Mouse (Mus musculus) embryonic facial prominence, embryonic 14.5 days (tissue): ENCODE measurements around the gene 9230112D13Rik. TPM values are rescaled to one million over a fixed set of nuclear protein-coding genes. Genes with fewer than 3 reads are reported as not detected.
A peak's percentile ranks its signal among the peaks of the same experiment; 100 is the strongest.

Source experiments
- ATAC-seq: fragments of 200-750 bp; cut with Nextera tagmentation; 2 replicates; pipeline ENCODE4 v1.8.0; 2017; ENCODE audit warnings: low read depth, moderate number of reproducible peaks, moderate TSS enrichment
- DNase-seq: peaks from one replicate; pipeline ENCODE4 v3.0.0-alpha.2; 2015; ENCODE audit warnings: low spot score
- H3K27ac ChIP-seq: fragments of 300-500 bp; sonication (generic); replicated peaks from 2 replicates; pipeline ENCODE4 v1.5.1; 2014; ENCODE audit warnings: low read depth, mild to moderate bottlenecking, low read length, moderate library complexity
- H3K27me3 ChIP-seq: fragments of 300-500 bp; sonication (generic); replicated peaks from 2 replicates; pipeline ENCODE4 v1.6.1; 2014; ENCODE audit warnings: low read length; ENCODE audit not compliant: control insufficient read depth, insufficient read depth
- H3K36me3 ChIP-seq: fragments of 300-500 bp; sonication (generic); 2 replicates; pipeline ENCODE4 v1.6.1; 2014; ENCODE audit warnings: low read length, mixed read lengths; ENCODE audit not compliant: control insufficient read depth, insufficient read depth
- H3K4me1 ChIP-seq: fragments of 300-500 bp; sonication (generic); 2 replicates; pipeline ENCODE4 v1.6.1; 2014; ENCODE audit warnings: antibody characterized with exemption, low read length; ENCODE audit not compliant: control insufficient read depth, insufficient read depth
- H3K4me2 ChIP-seq: fragments of 300-500 bp; sonication (generic); 2 replicates; pipeline ENCODE4 v1.6.1; 2014; ENCODE audit warnings: low read depth, mild to moderate bottlenecking, low read length, moderate library complexity, mixed read lengths
- H3K4me3 ChIP-seq: fragments of 300-500 bp; sonication (generic); 2 replicates; pipeline ENCODE4 v1.5.1; 2014; ENCODE audit warnings: low read depth, mild to moderate bottlenecking, low read length
- H3K9ac ChIP-seq: fragments of 300-500 bp; sonication (generic); 2 replicates; pipeline ENCODE4 v1.6.1; 2014; ENCODE audit warnings: low read depth, mild to moderate bottlenecking, low read length, moderate library complexity, mixed read lengths
- H3K9me3 ChIP-seq: fragments of 300-500 bp; sonication (generic); 2 replicates; pipeline ENCODE4 v1.6.1; 2016; ENCODE audit warnings: low read length; ENCODE audit not compliant: control insufficient read depth
- WGBS: fragments of 180-500 bp; shearing (Covaris S2); extraction: QIAGEN DNeasy Blood & Tissue Kit; methylation state at CpG from one replicate; pipeline ENCODE4 v1.1.7; 2014; 5-methylcytosine and 5-hydroxymethylcytosine counted together
- polyA plus RNA-seq: library from polyadenylated mRNA; unstranded; fragments of >200 nt; fragmentation: Nextera tagmentation; extraction: Ambion mirVana; gene quantifications from 2 replicates; pipeline ENCODE4 v1.2.1, GENCODE M21; 2014

Gene 9230112D13Rik
- polyA plus RNA-seq, result not detected in 2 replicates

- WGBS, result 83% methylated on average over 8 of the region's 8 CpGs
- H3K9me3 ChIP-seq, result no peaks in the 10 kb centered on the region
Observed at GRCm38 (mm10) chr14:34522701-34523100, at the start of gene 9230112D13Rik. 9230112D13Rik (minus strand) TSS chr14:34522801.

GRCm38 (mm10) chr14:34571610-34572387 is 49.2 kb upstream of the 9230112D13Rik start:
- H3K9me3 ChIP-seq, result no peaks in the 10 kb centered on the region
- ATAC-seq, result no peak
- no peaks in the 10 kb centered on the region for H3K36me3 ChIP-seq
- no peak overlapping the region for H3K4me3 ChIP-seq
- no peaks in the 10 kb centered on the region for H3K27me3 ChIP-seq
- no peak overlapping the region for H3K9ac ChIP-seq
- H3K27ac ChIP-seq, result no peak overlapping the region
- H3K4me2 ChIP-seq, result no peak overlapping the region
- peaks cover 15% of the 10 kb centered on the region for H3K4me1 ChIP-seq
- no peak for DNase-seq
- 82% methylated on average over 17 of the region's 17 CpGs for WGBS

More at GRCm38 (mm10) chr14:34522701-34523100, at the start of gene 9230112D13Rik:
- H3K9ac ChIP-seq, result no peak within 1 kb of the TSS
- ATAC-seq (no peak), DNase-seq (no peak)
- no peaks in the 10 kb centered on the region for H3K27me3 ChIP-seq
- H3K36me3 ChIP-seq, result no peaks in the 10 kb centered on the region
- no peaks in the 10 kb centered on the region; the same call in 1 of the 2 replicates for H3K4me1 ChIP-seq
- H3K27ac ChIP-seq, result no peak within 1 kb of the TSS
- H3K4me3 ChIP-seq, result no peak within 1 kb of the TSS
- no peak within 1 kb of the TSS for H3K4me2 ChIP-seq

GRCm38 (mm10) chr14:34570903-34571302 is 48.3 kb upstream of the 9230112D13Rik start:
- ATAC-seq, result no peak
- H3K4me3 ChIP-seq, result no peak overlapping the region
- no peaks in the 10 kb centered on the region for H3K36me3 ChIP-seq
- DNase-seq, result no peak
- WGBS, result 80% methylated on average over 4 of the region's 4 CpGs
- H3K4me1 ChIP-seq, result peaks cover 18% of the 10 kb centered on the region
- H3K9me3 ChIP-seq, result no peaks in the 10 kb centered on the region
- H3K27ac ChIP-seq, result no peak overlapping the region
- no peaks in the 10 kb centered on the region for H3K27me3 ChIP-seq
- no peak overlapping the region for H3K9ac ChIP-seq
- H3K4me2 ChIP-seq, result no peak overlapping the region

- Histone ChIP-seq H3K9ac (no peak overlapping the region), H3K9me3 (no peaks in the 10 kb centered on the region), H3K36me3 (no peaks in the 10 kb centered on the region), H3K27me3 (no peaks in the 10 kb centered on the region), H3K4me3 (0 out of 2 replicates have a peak overlapping the region, but pooled peaks have one; percentile 26), H3K27ac (no peak overlapping the region), H3K4me2 (peak overlapping the region; percentile 67), H3K4me1 (peaks cover 24% of the 10 kb centered on the region)
- WGBS, result 2% methylated on average over 6 of the region's 6 CpGs
- ATAC-seq, result peak; percentile 78
- DNase-seq, result peak; percentile 85
Observed at GRCm38 (mm10) chr14:34570294-34570693, 47.7 kb upstream of the 9230112D13Rik start.

- H3K4me1 ChIP-seq, result peaks cover 30% of the 10 kb centered on the region
- H3K9ac ChIP-seq, result peak overlapping the region; percentile 37; the same call in 1 of the 2 replicates
- H3K27me3 ChIP-seq, result no peaks in the 10 kb centered on the region
- ATAC-seq (no peak), DNase-seq (no peak)
- H3K36me3 ChIP-seq, result no peaks in the 10 kb centered on the region
- peak overlapping the region; percentile 26 for H3K4me3 ChIP-seq
- H3K27ac ChIP-seq, result no peak overlapping the region
- WGBS, result 23% methylated on average over 27 of the region's 27 CpGs
- H3K9me3 ChIP-seq, result no peaks in the 10 kb centered on the region
- peak overlapping the region; percentile 67 for H3K4me2 ChIP-seq
Observed at GRCm38 (mm10) chr14:34569534-34570194, 47.1 kb upstream of the 9230112D13Rik start.

GRCm38 (mm10) chr14:34568626-34569025 is 46.0 kb upstream of the 9230112D13Rik start:
- 74% methylated on average over 4 of the region's 4 CpGs for WGBS
- H3K27ac ChIP-seq, result no peak overlapping the region
- no peaks in the 10 kb centered on the region for H3K36me3 ChIP-seq
- H3K9me3 ChIP-seq, result no peaks in the 10 kb centered on the region
- H3K4me1 ChIP-seq, result peaks cover 30% of the 10 kb centered on the region
- no peak overlapping the region for H3K9ac ChIP-seq
- no peak for ATAC-seq
- H3K4me3 ChIP-seq, result no peak overlapping the region
- no peaks in the 10 kb centered on the region for H3K27me3 ChIP-seq
- DNase-seq, result no peak
- no peak overlapping the region for H3K4me2 ChIP-seq

GRCm38 (mm10) chr14:34567697-34568096 is 45.1 kb upstream of the 9230112D13Rik start:
- Histone ChIP-seq H3K4me1 (peaks cover 30% of the 10 kb centered on the region), H3K9ac (no peak overlapping the region), H3K27ac (no peak overlapping the region), H3K4me3 (no peak overlapping the region), H3K36me3 (no peaks in the 10 kb centered on the region), H3K27me3 (no peaks in the 10 kb centered on the region), H3K4me2 (no peak overlapping the region), H3K9me3 (no peaks in the 10 kb centered on the region)
- no peak for ATAC-seq
- DNase-seq, result no peak
- 28% methylated on average over 5 of the region's 5 CpGs for WGBS

GRCm38 (mm10) chr14:34566530-34566929 is 43.9 kb upstream of the 9230112D13Rik start:
- ATAC-seq, result no peak
- Histone ChIP-seq H3K4me3 (no peak overlapping the region), H3K27ac (no peak overlapping the region), H3K9ac (no peak overlapping the region), H3K4me2 (no peak overlapping the region), H3K9me3 (no peaks in the 10 kb centered on the region), H3K4me1 (peaks cover 36% of the 10 kb centered on the region), H3K36me3 (no peaks in the 10 kb centered on the region), H3K27me3 (no peaks in the 10 kb centered on the region)
- DNase-seq, result no peak
- 95% methylated on average over 7 of the region's 7 CpGs for WGBS
